17 mouse cellular contexts compared by ENCODE assay signal in genomic region chr11:107538994-107539393, GRCm38 (mm10). TPM values are rescaled to one million over a fixed set of nuclear protein-coding genes. Genes with fewer than 3 reads are reported as not detected.
DNase-seq lines count a peak whose midpoint lies in the region; ATAC-seq lines count a peak whose summit lies in the region.
"Had no signal": no experiment of that assay in that cellular context is flagged by ENCODE, and none has a peak within 500 bp of the region (broad histone marks: within the 10 kb centered on the region; RNA-seq: fewer than 3 reads in every experiment).

No protein-coding gene starts in this region.

- DNase-seq in CD4-positive helper T cell, adult 2 months (ENCODE audit: low read depth, low spot score): peak; percentile 59
- peak; percentile 93 for DNase-seq in ES-CJ7 (ENCODE audit: low read depth, low spot score)
- DNase-seq in naive thymus-derived CD4-positive, alpha-beta T cell, adult 2 months (ENCODE audit: low read depth): peak; percentile 46
- DNase-seq in layer of hippocampus, postnatal 25 days (ENCODE audit: extremely low spot score in 1 of 2, low spot score in 1 of 2): no peak
- no peak for DNase-seq in right cerebral cortex, adult 18-20 months
- DNase-seq in spleen, postnatal 36 days (ENCODE audit: low spot score in 2 of 2): no peak
- DNase-seq: adrenal gland, adult 2 months; cerebellum, adult 9-10 months; heart, postnatal 10 days; kidney, adult 11 months; layer of hippocampus, postnatal 36 days; liver, embryonic 13.5 days; right cerebral cortex, postnatal 25 days; thymus, postnatal 25 days had no signal

- ATAC-seq in granulocyte monocyte progenitor cell, adult 5-6 weeks (replicated peaks; ENCODE audit: poor library complexity, severe bottlenecking): peak; percentile 48; the same call in 1 of the 2 replicates
- ATAC-seq: forebrain, embryonic 16.5 days; Patski had no signal

RNA-seq across cellular contexts. Expression of gene Helz, which starts 8.7 kb away (rescaled TPM):
- total RNA-seq in granulocyte monocyte progenitor cell, adult 5-6 weeks (2014; fragmentation: Nextera tagmentation): 32.8 and 36.7 TPM in 2 replicates
- 13.6 and 20.3 TPM in 2 replicates for total RNA-seq in granulocyte monocyte progenitor cell, adult 5-6 weeks (2017)
- 10 to 100 TPM; 39.7 to 44.4 TPM for total RNA-seq in layer of hippocampus, postnatal 25 days (2021)

RNA-seq across cellular contexts. Expression of gene Psmd12, which starts 59.7 kb away (rescaled TPM):
- total RNA-seq in granulocyte monocyte progenitor cell, adult 5-6 weeks (2014; fragmentation: Nextera tagmentation): 79.4 and 82.9 TPM in 2 replicates
- total RNA-seq in granulocyte monocyte progenitor cell, adult 5-6 weeks (2017): 149 and 152 TPM in 2 replicates
- 10 to 100 TPM; 65.9 to 72.2 TPM for total RNA-seq in layer of hippocampus, postnatal 25 days (2021)

Comparison
In these comparisons a context has a peak if more than half of its experiments do, and no peak if none do; other contexts are left out.
1. DNase-seq: peak in CD4-positive helper T cell, adult 2 months (single experiment), ES-CJ7 (single experiment) and naive thymus-derived CD4-positive, alpha-beta T cell, adult 2 months (single experiment); none in layer of hippocampus, postnatal 25 days (0 of 2), right cerebral cortex, adult 18-20 months (single experiment) and spleen, postnatal 36 days (0 of 2).